Mouse (Mus musculus) lung, adult 2 months (tissue): ENCODE measurements around the gene Gorasp1.

Experiments
- CTCF ChIP-seq: fragments of 200-500 bp; IDR thresholded peaks from 2 replicates; pipeline ENCODE4 v1.5.1; 2011; ENCODE audit warnings: mild to moderate bottlenecking, low read length, control low read depth; ENCODE audit not compliant: insufficient read depth
- POLR2A ChIP-seq: fragments of 200-500 bp; IDR thresholded peaks from 2 replicates; pipeline ENCODE4 v1.6.1; 2011; ENCODE audit warnings: low read depth, mild to moderate bottlenecking, control low read depth, low read length, borderline replicate concordance; ENCODE audit errors: extremely low read depth

- TF ChIP-seq CTCF, result peak; percentile 32; the same call in 1 of the 2 replicates
- no peak for TF ChIP-seq POLR2A
Observed at GRCm38 (mm10) chr9:119945173-119945900, 8.0 kb upstream of the Gorasp1 start.
